Mouse (Mus musculus) olfactory bulb, adult 2 months (tissue): ENCODE data around the gene Hoxd3. TPM values are rescaled to one million over a fixed set of nuclear protein-coding genes. Genes with fewer than 3 reads are reported as not detected.

Source experiments
- H3K27ac ChIP-seq: fragments of 200-500 bp; 2 replicates; pipeline ENCODE4 v1.5.1; 2012; ENCODE audit warnings: low read depth, low read length; ENCODE audit not compliant: insufficient read depth
- H3K4me1 ChIP-seq: fragments of 200-500 bp; 2 replicates; pipeline ENCODE4 v1.6.1; 2012; ENCODE audit warnings: low read length; ENCODE audit not compliant: control insufficient read depth, insufficient read depth
- H3K4me3 ChIP-seq: fragments of 200-500 bp; 2 replicates; pipeline ENCODE4 v1.5.1; 2012; ENCODE audit warnings: mild to moderate bottlenecking, low read depth, low read length, moderate library complexity; ENCODE audit not compliant: insufficient read depth
- CTCF ChIP-seq: fragments of 200-500 bp; IDR thresholded peaks from 2 replicates; pipeline ENCODE4 v1.5.1; 2012; ENCODE audit warnings: low read depth, mild to moderate bottlenecking, low read length, moderate library complexity; ENCODE audit not compliant: insufficient read depth
- POLR2A ChIP-seq: fragments of 200-500 bp; IDR thresholded peaks from 2 replicates; pipeline ENCODE4 v1.6.1; 2012; ENCODE audit warnings: mild to moderate bottlenecking, low read depth, low read length, moderate library complexity; ENCODE audit not compliant: insufficient read depth
- WGBS: fragments of 180-500 bp; shearing (Covaris S2); methylation state at CpG from one replicate; pipeline ENCODE4 v1.1.7; 2018; 5-methylcytosine and 5-hydroxymethylcytosine counted together
- polyA plus RNA-seq: library from polyadenylated mRNA; stranded (reverse); fragments of >200 nt; gene quantifications from 2 replicates; pipeline ENCODE4 v1.2.4, GENCODE M21; 2012; ENCODE audit warnings: low replicate concordance; ENCODE audit not compliant: missing spikeins, insufficient read depth, insufficient read length

Gene Hoxd3
- polyA plus RNA-seq, 1 experiment: not detected

DNA sequence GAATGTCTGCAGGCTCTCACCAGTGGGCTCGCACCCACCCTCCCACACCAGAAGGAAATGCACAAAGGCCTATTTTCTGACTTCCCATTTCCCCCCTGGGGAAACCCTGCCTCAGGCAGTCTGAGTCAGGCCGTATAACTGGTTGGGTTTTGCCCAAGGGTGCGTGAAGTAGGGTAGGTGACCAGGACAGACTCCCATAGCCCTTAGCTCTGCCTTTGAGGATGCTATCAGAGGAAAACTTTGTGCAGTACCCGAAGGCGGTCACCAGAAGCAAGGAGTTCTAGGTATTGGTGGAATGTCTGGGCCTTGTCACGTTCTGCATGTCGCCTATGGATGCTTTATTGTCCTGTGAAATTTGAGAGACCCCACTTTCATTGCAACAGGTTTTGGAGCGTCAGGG is 11.2 kb downstream of the Hoxd3 start:
- Histone ChIP-seq H3K27ac (no peak overlapping the region), H3K4me1 (no peaks in the 10 kb centered on the region)

DNA sequence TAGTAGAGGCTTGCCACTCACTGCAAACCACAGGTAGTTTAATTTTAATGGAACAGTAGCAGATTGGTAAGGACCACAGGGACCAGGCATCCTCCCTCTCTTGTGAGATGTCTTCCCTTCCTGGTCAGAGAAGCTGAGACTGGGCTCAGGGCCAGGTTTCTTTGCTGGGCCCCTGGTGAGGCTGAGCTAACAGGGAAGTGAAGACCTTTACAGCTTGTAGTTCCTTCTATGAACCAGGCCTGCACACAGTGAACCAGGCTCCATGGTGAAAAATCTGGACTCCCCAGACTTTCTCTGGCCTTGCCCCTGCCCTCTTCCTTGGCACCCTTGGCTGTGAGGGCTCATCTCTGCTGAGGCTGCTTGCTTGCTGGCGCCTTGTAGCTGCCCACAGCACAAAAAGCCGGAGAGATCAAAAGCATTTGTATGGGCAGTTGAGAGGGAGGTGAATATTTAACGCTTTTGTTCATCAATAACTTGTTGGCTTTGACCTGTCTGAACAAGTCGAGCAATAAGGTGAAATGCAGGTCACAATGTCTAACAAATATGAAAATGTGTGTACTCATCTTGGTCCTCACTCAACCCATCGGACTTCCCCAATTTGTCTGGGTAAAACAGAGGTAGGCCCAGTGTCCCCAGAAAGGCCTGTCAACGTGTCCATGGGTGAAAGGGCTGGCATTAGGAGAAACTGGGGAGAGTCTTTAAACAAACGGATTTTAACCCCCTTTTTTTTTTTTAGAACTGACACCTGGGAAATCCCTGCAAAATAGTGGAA is 12.7 kb downstream of the Hoxd3 start:
- Histone ChIP-seq H3K27ac (no peak overlapping the region), H3K4me1 (no peaks in the 10 kb centered on the region), H3K4me3 (no peak overlapping the region)
- 17% methylated on average over 7 of the region's 7 CpGs for WGBS
- no peak for TF ChIP-seq CTCF
- TF ChIP-seq POLR2A: no peak

More for the DNA sequence above, 11.2 kb downstream of the Hoxd3 start:
- no peak for TF ChIP-seq CTCF
- TF ChIP-seq POLR2A: no peak
- H3K4me3 ChIP-seq: no peak overlapping the region
- 5% methylated on average over 8 of the region's 8 CpGs for WGBS

GRCm38 (mm10) chr2:74725171-74725570 is 13.4 kb downstream of the Hoxd3 start:
- 6% methylated on average over 17 of the region's 17 CpGs for WGBS

GRCm38 (mm10) chr2:74726551-74726950 is 14.8 kb downstream of the Hoxd3 start, which contains the start of gene Gm28230:
Gm28230 (plus strand) TSS chr2:74726728.
- WGBS: 2% methylated on average over 5 of the region's 5 CpGs
- Histone ChIP-seq H3K4me1 (no peaks in the 10 kb centered on the region), H3K27ac (no peak within 1 kb of the TSS), H3K4me3 (no peak within 1 kb of the TSS)
- TF ChIP-seq POLR2A (no peak), CTCF (no peak)

More at GRCm38 (mm10) chr2:74725171-74725570, 13.4 kb downstream of the Hoxd3 start:
- Histone ChIP-seq H3K27ac (no peak overlapping the region), H3K4me1 (no peaks in the 10 kb centered on the region), H3K4me3 (no peak overlapping the region)
- no peak for TF ChIP-seq CTCF
- no peak for TF ChIP-seq POLR2A

DNA sequence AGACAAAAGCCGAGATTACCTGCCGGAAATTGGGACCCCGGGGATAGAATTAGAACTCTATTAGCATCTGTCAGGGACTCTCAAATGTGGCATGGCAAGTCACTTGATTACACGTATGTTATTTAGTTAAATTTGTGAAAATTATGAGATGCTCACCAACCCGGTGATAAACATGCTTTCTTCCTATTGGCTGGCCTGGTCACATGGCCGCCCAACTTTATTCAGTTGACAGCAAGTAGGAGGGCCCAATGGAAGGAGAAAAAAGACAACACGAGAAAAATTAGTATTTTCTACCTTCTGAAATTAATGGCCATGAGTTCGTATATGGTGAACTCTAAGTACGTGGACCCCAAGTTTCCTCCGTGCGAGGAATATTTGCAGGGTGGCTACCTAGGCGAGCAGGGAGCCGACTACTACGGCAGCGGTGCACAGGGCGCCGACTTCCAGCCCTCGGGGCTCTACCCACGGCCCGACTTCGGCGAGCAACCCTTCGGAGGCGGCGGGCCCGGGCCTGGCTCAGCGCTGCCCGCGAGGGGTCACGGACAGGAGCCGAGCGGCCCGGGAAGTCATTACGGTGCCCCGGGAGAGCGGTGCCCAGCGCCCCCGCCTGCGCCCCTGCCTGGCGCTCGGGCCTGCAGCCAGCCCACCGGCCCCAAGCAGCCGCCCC is 15.4 kb downstream of the Hoxd3 start:
- TF ChIP-seq CTCF (no peak), POLR2A (no peak)
- 5% methylated on average over 42 of the region's 43 CpGs for WGBS
- Histone ChIP-seq H3K4me1 (no peaks in the 10 kb centered on the region), H3K4me3 (no peak overlapping the region), H3K27ac (no peak overlapping the region)

DNA sequence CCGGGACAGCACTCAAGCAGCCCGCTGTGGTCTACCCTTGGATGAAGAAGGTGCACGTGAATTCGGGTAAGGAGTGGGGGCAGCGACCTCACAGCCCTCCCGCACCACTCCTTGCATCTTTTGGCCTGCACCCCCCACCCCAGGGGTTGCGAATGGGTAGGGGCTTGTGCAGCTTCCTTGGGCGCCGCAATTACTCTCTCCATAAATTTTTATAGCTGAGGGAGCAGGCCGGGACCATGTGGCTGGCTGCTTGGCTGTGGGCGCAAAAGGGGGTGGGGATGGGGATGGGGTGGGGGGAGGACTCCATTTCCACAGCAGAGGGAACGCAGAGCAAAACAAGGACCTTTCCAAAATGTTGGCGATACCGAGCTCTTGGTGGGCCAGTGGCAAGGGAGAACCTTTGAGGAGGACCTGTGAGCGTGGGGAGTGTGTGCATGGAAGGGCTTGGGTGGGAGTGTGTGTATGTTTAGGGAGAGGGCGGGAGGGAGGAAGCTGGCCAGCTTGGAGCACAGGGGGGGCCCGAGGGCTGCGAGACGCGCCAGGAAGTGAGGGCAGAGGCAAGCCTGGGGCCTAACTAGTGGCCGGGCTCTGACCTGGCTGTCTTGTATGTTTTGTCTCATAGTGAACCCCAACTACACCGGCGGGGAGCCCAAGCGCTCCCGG is 16.0 kb downstream of the Hoxd3 start:
- no peak overlapping the region for H3K27ac ChIP-seq

GRCm38 (mm10) chr2:74728303-74728680 is 16.6 kb downstream of the Hoxd3 start:
- 9% methylated on average over 13 of the region's 13 CpGs for WGBS
- H3K4me3 ChIP-seq: no peak overlapping the region
- no peak overlapping the region for H3K27ac ChIP-seq
- no peak for TF ChIP-seq CTCF
- TF ChIP-seq POLR2A: no peak
- no peaks in the 10 kb centered on the region for H3K4me1 ChIP-seq

More for the DNA sequence above, 16.0 kb downstream of the Hoxd3 start:
- WGBS: 4% methylated on average over 25 of the region's 25 CpGs
- Histone ChIP-seq H3K4me1 (no peaks in the 10 kb centered on the region), H3K4me3 (no peak overlapping the region)
- TF ChIP-seq CTCF (no peak), POLR2A (no peak)

- Histone ChIP-seq H3K27ac (no peak overlapping the region), H3K4me3 (no peak overlapping the region), H3K4me1 (no peaks in the 10 kb centered on the region)
- TF ChIP-seq POLR2A (no peak), CTCF (no peak)
- WGBS: 9% methylated on average over 8 of the region's 8 CpGs
These were observed 18.6 kb downstream of the Hoxd3 start for GRCm38 (mm10) chr2:74730331-74730730.

GRCm38 (mm10) chr2:74731055-74731454 is 19.3 kb downstream of the Hoxd3 start:
- peaks cover 3% of the 10 kb centered on the region for H3K4me1 ChIP-seq
- H3K4me3 ChIP-seq: no peak overlapping the region
- TF ChIP-seq CTCF (no peak), POLR2A (no peak)
- H3K27ac ChIP-seq: no peak overlapping the region
